Mouse (Mus musculus) 3134 (cell line): ENCODE data around the gene Ostm1.

Source experiments
- DNase-seq: peaks from one replicate; pipeline ENCODE4 v3.0.0-alpha.2; 2011; ENCODE audit warnings: low spot score; ENCODE audit not compliant: insufficient read length; ENCODE audit errors: extremely low read depth

The Ostm1 gene

DNA sequence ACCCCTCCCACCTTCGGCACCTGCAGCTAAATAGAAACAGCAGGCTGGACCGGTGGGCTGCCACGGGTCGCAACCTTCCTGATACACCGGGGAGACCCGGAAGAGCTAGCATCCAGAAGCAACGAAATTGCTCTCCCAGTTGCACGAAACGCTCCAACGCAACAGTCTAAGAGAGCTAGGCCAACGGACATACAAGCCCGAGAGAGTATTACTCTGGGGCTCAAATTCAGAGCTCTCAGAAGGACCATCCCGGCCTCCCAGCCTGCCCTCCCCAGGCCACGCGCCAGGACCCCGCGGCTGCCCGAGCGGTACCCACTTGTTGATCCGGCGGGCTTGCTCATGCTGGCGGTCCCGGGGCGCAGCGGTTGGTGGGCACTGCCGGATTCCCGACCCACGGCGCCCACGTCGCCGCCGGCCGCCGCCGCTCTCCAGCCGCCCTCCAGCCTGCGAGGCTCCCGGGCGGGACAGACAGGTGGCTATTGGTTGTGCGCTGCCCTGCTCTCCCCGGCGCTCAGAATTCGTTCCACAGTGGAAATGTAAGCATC lies 984 bp upstream of the Ostm1 start:
- DNase-seq = no peak

DNA sequence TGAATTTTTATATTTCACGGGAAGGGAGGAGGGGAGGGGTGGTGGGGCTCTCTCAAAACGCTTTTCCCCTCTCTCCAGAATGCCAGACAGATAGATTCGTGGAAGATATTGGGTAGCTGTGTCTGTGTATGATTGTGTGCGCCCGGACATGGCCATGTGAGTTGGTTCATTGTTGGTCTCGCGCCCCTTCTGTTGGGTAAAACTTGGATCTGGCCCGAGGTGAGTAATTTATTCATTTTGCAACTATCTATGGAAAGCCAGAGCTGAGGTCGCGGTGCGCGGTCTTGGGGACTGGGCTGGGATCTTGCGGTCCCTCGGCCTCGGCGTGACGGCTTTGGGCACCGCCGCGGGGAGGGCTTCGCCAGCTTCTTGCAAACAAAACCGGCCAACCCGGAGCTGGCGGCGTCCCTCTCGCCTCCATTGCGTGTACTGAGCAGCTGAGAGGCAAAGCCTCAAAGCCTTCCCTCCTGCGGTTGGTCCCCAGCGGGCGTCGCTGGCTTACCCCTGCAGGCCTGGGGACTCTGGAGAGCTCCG lies 347 bp downstream of the Ostm1 start:
- no peak for DNase-seq

DNA sequence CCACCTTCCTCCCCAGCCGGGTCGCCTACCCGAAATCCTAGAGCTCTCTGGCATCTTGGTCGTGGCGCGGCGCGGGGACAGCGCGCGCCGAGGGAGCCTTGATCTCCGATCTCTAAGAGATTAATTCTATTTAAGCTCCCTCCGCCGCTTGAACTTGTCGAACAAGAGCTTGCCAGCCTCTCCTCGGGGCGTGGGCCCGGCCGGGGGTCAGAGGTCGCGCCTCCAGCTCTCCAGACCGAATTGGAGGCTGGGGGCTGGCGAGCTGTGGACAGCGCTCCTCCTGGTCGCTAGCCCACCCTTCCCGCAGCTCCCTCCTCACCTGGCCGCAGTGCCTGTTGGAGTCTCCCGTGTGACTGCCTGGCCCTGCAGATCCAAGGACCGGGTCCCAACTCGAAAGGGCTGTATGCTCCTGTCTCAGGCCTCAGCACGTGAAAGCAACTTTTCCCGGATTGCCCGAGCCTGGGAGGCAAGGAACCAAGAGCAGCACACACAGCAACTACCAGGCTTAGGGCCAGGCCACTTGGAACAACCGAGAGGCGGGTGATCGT lies 888 bp downstream of the Ostm1 start:
- DNase-seq = no peak

DNA sequence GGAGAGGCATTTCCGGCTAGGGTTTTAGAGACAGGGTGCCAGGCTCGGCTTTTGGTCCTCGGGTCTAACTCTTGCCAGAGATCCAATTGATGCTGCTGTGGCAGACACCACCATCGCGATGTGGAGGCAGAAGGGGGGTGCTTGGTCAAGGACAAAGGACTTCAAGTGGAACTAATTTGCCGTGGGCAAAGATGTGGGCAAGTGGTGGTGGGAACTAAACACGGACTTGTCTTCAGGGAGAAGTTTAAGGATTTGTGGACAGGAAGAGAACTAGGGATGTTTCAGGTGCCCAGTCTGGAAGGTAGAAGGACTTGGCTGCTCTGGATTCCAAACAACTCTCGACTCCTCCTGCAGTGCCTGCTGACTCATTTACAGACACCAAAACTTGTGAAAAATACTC lies 1.5 kb downstream of the Ostm1 start:
- no peak for DNase-seq

DNA sequence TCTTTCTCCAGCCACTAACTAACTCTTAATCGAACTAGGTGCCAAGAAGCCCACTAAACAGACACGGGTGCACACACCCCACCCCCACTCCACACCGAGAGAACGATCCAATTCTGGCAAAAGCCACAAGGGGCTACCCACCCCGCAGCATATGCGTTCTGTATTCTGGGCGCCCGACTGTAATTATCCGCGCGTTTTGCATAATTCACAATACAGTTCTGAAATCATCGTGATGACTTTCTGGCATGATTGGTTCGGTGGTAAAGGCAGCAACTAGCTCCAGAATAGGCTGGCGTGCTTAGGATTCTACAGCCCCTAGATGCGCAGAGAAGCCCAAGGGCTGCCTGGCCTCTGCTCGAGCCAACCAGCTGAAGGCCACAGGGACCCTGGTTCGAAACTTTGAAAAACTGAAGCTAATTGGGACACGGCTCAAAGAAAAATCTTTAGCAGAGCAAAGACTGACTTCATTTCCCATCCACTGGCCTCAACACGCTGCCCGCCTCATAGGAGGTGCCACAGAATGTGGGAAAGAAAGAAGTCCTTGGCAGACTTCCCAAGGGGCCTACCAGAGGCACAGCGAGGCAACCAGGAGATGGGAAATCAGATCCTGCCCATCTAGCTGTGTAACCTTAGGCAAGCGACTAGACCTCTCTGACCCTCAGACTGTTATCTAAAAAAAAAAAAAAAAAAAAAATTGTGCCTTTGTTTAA lies 2.1 kb downstream of the Ostm1 start:
- no peak for DNase-seq

DNA sequence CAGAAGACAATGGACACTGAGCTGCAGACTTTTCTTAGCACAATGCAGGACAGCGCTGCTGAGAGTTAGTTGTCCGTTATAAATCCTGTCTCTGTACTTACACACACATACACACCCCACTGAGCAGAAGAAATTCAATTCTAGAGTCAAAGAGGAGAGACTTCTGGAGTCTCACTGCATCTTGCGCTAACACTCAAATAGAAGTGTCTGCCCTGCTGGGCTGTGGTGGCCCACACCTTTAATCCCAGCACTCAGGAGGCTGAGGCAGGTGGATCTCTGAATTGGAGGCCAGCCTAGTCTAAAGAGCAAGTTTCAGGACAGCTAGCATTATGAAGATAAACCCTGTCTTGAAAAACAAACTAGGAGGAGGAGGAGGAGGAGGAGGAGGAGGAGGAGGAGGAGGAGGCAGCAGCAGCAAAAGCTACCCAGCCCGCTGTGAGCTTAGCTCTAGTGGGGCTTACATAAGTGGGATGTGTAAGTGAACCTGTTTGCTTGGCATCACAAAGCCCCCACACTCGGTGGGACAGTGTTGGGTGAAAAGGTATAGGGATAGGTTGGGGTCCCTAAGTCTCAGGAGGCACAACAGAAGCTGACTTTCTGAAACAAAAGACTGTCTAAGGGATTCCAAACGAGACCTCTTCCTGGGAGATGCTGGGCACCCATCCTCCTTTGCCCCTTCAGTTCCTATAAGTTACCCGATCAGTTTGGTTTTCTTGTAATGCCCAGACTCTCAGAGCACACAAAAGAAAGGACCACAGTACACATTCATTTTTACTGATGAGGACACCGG lies 4.5 kb downstream of the Ostm1 start:
- DNase-seq = no peak

DNA sequence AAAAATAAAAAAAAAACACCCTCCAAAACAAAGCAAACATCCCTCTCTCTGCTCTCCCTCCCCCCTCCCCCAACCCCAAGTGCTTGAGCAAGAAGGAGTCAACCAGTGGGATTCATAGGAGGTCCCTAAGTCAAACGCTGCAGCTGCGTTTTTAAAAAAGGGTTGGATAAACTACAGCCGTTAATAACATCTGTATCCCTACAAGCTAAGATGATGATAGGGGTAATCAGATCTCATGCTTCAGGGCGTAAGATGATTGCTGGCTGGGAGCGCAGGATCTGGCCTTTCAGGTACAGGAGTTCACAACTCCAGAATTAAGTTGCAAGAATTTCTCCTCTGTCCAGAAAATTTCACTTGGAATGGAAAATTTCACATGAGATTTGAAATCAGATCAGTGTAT lies 5.9 kb downstream of the Ostm1 start:
- DNase-seq = no peak

DNA sequence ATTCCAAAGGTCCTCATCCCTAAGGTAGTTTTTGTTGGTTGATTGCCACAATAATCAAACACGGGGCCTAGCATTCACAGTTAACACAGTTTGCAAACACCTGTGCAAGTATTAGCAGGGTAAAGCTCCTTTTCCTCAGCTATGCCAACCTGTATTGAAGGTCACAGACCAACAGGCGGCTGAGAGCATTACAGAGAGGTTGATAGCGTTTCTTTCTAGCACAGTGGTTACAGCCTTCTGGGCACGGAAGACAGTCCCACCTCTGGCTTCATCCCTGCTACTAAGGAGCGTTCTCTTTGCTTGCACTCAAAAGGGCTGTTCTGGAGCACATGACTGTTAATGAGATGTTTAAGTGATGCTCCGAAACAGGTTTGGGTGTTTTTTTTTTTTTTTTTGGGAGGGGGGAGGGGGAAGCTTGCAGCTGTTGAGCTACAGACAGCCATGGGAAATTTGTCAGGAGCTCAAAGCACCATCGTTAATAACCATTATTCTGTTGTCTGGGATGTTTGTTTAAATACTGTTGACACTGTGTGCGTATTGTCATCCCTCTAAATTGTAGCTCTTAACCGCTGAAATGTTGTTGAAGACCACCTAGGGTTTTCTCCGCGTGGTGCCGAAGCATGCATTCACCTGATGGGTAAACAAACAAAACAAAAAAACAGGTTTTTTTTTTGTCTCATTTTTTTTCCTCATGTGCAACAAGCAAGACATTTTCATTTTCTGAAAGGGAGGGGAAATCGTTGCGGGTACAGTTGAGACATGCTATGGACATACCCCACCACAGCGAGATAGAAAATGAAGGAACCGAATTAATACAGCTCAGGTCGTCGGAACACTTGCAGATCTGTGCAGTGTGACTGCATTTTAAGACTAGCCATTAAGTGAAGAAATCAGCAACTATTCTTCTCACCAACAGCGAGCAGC lies 6.9 kb downstream of the Ostm1 start:
- no peak for DNase-seq

DNA sequence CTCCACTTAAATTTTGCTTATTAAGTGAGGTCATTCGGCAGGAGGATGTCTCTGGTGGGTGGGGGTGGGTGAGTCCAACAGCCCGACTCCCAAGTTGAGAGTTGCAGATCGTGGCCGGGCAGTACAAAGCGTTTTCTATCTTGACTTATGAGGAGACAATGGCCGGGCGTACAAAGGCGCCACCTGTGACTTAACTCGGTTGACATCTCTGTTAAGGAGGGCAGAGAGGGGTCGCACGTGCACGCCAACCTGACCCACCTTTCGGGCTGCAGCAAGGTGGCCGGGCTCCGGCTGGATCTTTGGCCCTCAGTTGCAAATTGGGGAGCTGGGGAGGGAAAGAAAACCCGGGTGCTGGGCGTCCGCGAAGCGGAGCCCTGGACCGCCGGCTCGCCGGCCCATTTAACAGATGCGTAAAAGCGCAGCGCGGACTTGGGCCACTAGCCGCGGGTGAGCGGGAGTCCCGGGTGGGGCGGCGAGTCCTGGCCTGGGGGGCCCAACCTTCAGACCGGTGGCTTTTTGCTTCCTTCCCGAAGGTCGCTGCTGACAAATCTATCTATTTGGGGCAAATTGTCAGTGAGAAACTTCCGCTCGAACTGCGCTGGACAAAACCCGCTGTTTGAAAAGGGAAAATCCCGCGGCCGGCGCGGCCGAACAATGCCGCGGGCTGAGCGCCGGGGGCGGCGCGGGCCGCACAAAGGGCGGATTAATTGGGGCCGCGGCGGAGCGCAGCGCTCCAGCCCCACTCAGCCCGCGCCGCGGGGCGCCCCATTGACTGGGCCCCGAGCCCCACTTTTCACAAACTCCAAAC lies 7.8 kb downstream of the Ostm1 start:
- no peak for DNase-seq

DNA sequence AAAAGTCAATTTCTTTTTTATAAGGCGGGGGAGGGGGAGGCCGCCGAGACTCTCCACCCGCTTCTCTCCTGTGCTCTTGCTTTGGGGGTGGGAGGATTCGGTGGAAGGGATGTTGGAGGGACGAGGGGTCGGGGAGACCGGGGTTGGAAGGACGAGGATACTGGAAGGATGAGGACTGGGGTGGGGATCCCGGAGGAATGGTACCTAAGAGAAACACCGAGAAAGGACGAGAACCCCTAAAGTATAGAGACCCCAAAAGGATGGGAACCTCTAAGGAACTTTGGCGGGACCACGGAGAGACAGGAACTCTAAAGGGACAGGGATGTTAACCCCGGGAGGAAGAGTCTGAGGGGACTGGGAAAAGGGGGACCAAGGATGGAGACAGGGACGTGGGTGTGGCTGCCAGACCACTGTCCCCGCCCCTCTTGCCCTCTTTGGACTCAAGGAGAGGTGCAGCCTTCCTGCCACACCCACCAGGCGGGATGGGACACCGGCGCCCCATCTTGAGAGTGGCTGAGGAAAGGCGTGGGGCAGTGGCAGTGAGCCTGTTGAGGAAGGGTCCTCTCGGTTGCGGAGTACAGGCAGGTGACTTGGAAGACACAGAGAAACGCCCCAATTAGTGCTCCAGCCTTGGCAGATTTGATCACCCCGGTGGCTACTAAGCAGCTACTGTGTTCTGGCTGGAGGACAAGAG lies 8.5 kb downstream of the Ostm1 start:
- no peak for DNase-seq

DNA sequence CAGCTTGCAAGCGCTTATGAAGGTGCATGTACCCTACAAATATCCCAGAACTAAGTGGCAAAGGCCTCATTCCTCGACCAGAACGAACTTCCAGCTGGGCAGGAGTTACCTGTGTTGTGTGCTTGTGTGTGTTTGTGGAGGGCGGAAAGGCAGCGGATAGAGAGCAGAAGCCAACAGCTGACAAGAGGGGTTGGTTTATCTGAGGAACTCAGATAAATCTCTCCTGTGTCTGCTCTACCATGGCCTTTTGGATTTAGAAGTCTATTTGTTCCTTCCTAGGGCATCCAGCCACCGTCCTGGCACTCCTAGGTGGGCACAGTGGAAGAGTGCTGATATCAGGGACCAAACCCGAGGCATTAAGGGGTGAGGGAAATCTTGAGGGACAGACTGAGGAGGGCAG lies 9.6 kb downstream of the Ostm1 start:
- DNase-seq = no peak

DNA sequence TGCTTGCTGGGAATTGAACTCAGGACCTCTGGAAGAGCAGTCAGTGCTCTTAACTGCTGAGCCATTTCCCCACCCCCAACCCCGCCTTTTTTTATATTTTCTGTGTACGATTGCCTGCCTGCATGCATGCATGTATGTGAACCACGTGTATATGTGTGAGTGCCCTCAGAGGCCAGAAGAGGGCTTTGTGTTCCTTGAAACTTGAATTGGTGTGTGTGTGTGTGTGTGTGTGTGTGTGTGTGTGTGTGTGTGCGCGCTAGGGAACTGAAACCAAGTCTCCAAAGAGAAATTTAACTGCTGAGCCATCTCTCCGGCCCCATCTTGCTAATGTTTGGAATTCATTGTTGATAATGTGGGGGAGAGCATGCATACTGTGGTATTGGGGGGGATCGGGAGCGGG lies 15.0 kb downstream of the Ostm1 start:
- no peak for DNase-seq

DNA sequence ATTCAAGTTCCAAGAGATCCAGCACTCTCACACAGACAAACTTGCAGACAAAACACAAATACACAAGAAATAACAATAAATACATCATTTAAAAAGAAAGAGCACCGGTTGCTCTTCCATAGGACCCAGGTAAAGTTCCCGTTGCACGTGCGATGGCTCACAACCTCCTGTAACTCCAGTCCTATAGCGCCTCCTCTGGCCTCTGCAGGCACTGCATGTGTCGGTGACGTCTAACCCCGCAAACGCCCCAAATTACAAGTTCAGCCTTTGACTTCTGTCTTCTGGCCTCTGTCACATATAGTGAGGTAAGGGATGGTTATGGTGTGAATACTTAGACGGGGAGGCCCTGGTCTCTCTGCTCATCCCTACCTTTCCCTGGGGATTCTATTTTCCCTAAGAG lies 17.9 kb downstream of the Ostm1 start:
- no peak for DNase-seq

DNA sequence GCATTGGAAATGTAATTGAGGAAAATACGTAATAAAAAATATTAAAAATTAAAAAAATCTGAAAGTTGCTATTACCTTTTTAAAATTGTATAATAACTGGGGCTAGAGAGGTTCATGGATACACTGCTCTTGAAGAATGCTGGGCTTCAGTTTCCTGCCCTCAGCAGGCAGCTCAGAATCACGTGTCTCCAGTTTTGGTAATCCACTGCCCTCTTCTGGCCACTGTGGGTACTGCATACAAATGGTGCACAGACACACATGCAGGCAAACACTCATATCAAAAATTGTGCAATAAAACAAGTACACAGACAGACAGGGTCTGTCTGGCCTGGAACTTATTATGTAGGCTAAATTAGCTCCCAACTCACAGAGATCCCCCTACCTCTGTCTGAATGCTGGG lies 21.3 kb downstream of the Ostm1 start:
- DNase-seq = no peak

DNA sequence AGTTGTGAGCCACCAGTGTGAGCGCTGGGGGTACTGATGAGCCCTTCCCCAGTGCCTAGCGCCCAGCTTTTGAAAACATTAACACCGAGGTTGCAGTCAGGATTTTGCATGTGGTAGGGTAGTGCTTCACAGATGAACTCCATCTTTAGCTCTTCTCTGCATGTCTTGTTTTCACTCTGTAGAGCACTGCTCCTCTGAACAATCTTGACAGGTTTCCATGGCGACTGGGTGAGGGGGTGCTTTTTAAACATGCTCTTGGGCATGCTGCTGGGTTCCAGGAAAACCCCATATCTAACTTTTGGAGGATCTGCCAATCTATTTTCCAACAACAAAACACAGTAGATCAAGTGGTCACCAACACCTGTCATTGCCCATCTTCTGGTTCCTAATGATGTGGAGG lies 23.1 kb downstream of the Ostm1 start:
- no peak for DNase-seq

DNA sequence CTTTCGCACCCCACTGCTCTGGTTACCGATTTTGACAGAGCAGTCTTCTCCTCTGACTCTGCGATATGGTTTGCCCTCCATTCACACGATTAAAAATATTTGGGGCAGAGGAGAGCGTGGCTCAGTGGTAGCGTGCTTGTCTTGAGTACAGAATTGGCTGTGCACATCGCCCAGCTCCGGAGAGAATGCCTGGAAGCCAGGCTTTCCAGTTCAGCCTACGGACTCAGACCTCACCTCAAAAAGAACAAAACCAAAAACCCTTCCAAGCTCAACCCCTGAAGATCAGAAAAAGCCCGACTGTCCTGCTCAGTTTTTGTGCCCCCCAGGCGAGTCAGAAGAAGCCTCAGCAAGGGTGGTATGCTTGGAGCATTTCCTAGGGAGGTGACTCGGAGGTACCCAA lies 29.5 kb downstream of the Ostm1 start:
- DNase-seq = no peak

DNA sequence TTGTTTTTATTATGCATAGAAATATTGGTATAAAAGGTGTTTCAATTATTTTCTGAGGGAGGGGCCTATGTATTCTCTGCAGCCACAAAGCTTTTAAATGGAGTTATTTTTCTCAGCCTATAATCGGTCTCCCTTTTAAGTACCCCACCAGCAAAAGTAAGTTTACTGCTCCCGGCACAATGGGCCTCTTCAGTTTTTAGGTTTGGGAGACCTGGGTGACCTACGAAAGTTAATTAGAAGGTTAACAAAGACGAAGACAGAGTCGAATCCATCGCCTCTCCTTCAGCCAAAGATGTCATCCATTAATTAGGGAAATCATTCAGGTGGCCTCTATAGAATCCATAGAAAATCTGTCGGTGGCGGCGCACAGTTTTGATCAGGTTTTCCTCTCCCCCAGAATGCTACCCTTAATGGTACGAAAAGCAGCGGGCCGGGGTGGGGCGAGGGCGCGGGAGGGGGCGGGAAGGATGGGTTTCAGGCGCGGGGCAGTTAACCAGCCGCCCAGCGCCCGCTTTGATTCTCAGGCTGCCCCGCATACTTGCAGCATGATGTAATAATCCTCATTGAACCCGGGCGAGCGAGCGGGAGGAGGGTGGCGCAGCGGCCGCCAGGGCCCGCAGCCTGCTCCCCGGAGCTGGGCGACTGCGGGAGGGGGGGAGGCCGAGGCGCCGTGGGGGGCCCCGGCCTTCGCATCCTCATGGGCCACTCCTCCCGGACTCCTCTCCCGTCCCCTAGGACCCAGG lies 30.2 kb downstream of the Ostm1 start:
- peak; percentile 55 for DNase-seq

DNA sequence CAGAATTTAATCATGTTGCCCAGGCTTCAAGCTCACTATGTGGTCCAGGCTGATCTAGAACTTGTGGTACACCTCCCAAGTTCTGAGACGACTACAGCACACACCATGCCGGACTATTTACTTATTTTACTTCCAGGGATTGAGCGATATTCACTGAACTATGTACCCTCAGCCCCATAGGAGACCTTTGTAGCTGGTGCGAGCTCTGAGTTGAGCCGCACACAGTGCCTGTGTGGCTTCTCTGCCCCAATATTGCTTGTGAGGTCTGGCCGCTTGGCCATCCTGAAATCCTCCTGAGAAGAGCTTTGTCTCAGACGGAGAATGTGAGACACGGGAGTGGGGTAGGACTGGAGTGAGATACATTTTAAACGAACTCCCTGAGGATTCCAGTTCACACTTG lies 31.1 kb downstream of the Ostm1 start:
- no peak for DNase-seq
